Mouse (Mus musculus): ENCODE data around the gene Fam209.

Gene Fam209

DNA sequence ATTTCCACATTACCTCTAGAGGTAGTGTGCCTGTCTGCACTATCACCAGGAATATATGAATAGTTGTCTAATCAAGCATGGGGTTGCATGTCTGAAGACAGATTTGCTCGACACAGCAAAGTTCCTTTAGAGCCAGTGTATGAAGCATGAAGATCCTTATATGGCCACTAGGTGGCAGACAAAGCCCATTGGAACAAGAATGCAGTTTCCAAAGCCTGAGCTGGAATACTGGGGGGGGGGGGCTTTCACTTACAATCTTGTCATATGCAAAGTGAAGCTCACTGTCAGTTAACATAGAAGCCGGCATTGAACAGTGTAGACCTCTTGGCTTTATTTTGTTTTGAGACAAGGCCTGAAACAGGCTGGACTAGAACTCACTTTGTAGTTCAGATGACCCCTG, 5.5 kb downstream of the Fam209 start:
- DNase-seq (ENCODE audit: low read depth), result peak; percentile 69

DNA sequence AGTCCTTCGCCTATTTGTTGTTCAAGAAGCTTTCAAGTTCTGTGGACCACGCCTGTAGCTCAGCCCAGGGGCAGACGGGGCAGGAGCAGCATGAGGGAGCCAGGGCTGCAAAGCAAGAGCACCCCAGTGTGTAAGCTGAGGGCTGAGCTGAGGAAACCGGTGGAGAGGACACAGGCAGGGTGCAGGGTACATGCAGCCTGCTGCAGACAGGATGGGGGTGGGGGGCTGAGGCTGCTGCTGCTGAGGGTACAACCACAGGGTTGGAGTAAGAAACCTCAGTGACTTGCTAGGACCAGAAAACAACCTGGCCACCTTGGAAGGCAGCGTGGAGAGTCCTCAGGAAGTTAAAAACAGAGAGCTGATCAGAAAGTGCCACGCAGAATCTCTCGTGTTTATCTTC, 8.0 kb downstream of the Fam209 start:
- DNase-seq (ENCODE audit: low read depth), result no peak

DNA sequence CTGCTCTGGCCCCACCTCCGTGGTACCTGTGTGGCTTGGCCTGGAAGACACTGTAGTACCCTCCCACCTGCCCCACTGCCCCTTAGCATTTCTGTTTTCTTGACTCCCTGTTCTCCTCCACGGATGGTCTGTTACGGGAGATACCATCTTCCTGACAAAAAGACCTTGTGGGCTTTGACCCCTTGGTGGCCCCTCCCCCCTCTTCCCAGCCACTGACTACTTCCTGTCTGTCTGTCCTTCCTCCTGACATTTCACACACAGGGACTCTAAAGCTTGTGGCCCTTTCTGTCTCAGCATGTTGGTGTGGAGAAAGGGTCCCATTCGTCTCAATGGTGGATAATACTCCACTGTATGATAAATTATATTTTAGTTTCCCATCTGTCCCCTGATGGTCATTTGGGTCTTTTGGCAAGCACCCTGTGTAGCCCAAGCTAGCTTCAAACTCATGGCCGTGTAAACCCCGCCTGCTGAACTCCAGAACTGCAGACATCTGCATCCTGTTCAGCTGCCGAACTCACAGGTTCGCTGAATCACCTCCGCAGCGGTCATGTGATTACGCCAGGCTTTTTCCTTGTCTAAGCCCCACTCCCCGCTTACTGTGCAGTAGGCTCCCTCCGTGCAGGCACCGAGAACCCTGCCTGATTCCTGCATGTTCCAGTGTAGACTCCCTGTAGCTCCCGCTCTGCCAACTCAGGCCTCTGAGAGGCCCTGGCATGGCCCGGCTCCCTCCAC, 9.5 kb downstream of the Fam209 start:
- DNase-seq (ENCODE audit: low read depth), result peak; percentile 85

DNA sequence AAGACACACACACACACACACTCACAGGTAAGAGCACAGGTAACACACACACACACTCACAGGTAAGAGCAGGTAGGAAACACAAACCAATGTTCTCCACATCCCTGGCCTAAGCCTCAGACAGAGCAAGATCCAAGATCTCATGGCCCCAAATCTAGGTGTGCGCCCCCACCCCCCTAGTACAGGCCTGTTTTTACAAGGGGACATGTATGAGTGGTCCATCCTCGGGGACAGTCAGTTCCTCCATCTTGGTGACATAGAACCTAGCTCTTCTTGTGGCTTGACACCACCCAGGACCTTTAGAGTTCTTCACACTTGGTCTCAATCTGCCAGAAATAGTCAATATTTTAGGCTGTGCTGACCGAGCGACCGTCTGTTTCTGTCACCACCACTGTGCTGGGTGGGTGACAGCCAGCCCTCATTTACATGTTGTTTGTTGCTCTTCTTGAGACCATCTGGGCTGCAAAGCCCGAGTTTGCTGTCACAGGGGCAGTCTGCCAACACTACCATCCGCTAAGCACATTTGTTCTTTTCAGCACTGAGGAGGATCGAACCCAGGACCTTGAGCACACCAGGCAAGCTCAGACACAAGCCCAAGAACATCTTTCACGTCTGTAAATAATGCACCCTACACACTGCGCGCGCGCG, 11.6 kb downstream of the Fam209 start:
- DNase-seq (ENCODE audit: low read depth), result no peak

DNA sequence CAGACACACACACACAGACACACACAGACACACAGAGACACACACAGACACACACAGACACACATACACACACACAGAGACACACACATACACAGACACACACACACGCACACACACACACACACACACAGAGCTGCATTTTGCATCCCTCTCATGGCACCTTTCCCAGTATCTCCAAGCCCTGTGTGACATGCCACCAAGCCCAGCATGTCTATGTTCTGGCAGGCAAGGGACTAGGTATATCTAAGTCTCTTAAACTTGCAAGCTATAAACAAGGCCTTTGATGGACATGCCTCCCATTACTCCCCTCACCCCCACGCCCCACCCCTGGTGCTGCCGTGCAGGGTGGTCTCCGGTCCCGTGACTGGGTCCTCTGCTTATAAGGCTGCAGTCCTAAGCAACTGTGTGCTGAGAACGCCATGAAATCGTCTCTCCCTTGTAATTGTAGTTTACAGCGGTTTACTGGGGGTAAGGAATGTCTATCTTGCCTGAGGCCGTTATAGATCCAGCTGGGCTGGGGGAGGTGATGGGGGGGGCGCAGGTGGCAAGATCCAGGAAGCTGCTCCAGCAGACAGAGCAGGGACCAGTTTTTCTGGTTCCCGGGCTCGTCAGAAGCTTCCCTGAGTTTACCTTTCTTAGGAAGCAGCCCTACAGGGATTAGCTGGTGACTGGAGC, 12.5 kb downstream of the Fam209 start:
- no peak for DNase-seq (ENCODE audit: low read depth)

DNA sequence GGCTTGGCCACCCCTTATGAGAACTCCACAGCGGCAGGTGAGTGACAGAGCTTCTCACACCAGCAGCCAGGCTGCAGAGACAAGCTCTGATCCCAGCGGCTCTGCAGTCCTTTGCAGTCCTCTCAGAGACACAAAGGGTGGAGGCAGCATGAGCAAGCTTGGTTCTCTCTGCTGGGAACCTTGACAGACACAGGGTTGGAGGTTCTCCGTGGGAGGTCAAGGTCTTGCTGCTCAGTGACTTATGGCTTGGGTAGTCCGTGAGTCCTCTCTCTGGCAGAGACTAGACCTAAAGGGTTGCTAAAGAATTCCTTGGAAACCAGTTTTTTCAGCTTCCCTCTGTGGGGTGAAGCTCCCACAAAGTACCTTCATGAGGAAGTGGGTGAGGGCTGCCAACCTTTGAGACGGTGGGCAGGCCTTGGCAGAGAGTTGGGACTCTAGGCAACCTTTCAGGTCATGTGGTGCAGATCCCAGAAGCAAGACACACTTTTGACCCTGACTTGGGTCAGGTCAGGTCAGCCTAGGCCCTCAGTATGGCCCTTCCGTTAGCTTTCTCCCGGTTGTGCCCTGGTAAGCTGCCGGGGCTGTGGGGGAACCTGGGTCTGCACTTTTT, 24.5 kb downstream of the Fam209 start:
- DNase-seq (ENCODE audit: low read depth), result no peak

DNA sequence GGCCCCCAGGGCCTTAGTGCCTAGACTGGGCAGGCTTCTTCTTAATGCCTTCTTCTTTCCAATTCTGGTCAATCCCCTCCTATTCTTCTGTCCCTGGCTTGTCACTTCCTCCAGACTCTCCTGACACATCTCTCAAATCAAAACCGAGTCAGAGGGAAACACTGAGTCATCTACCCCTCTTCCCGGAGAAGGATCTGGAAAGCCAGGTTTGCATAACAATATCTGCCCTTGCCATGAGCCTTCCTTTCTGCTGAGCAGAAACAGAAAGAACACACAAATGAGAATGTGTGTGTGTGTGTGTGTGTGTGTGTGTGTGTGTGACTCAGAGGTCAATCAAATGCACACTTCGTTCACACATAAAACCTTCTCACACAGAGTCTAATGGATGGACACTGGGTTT, 26.5 kb downstream of the Fam209 start:
- peak; percentile 53 for DNase-seq (ENCODE audit: low read depth)

DNA sequence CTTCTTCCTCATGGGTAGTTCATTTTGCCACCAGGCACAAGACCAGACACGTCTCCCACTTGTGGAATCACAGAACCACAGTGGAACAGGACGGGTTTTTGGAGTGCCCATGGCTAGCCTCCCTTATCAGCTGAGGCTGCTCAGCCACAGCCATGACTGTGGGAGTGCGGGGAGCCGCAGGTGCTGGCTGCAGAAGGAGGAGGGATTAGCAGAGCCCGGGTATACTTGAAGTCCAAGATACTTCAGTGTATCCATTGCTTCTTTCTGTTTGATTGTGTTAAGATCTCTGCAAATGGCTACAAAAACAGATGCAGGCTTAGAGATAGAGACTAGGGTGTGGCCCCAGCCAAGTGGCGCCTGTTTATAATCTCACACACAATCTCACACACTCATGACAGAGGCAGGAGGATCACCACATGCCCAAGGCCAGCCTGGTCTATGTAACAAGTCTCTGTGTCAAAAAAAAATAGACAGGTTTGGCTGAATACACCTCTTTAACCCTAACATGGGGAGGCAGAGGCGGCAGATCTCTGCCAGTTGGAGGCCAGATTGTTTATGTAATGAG, 28.5 kb downstream of the Fam209 start:
- no peak for DNase-seq (ENCODE audit: low read depth)

DNA sequence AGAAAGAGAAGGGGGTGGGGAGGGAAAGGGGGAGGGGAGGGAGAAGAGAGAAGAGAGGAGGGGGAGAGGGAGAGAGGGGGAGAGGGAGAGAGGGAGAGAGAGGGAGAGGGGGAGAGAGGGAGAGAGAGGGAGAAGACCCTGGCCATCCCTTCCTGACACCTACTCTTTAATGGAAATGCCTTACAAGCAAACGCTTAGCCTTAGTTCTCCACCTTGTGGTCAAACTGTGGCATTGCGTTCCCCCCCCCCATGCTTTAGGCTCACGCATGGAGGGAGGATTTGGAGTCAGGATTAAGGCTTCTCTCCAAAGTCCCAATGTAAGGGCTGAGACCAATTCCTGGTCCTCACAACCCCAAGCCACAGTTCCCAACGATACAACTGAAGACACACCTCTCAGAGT, 29.0 kb downstream of the Fam209 start:
- peak; percentile 58 for DNase-seq (ENCODE audit: low read depth)

DNA sequence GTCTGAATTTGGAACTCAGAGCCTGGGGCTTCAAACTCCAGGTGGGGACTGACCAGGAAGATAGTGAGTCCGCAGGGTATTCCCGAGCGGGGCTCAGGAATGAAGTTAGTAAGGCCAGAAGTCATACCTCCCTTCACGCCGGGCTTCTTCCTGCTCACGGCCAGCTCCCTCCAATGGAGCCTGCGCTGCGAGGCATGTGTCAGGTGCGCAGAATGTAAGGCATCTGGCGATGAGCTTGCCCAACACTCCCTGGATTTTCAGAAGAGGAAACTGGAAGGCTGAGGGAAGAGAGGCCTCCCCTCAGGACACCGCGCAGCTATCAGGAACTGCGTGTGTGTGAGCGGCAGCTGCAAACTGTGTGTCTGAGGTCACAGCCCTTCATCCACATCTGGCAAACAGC, 29.8 kb downstream of the Fam209 start:
- DNase-seq (ENCODE audit: low read depth), result no peak

DNA sequence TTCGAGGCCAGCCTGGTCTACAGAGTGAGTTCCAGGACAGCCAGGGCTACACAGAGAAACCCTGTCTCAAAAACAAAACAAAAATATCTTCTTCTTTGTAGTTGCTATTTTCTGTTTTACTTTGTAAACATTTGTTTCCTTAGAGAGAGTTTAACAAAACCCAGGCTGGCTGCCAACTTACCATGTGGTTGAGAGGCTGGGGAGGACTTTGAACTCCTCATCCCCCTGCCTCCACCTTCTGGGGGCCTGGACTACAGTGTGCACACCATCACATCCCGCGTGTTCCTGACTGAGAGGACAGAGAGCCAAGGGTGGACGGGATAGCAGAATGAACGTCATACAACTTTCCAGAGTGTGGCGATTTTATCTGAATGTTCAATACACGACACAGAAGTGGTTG, 33.8 kb downstream of the Fam209 start:
- DNase-seq (ENCODE audit: low read depth), result no peak

DNA sequence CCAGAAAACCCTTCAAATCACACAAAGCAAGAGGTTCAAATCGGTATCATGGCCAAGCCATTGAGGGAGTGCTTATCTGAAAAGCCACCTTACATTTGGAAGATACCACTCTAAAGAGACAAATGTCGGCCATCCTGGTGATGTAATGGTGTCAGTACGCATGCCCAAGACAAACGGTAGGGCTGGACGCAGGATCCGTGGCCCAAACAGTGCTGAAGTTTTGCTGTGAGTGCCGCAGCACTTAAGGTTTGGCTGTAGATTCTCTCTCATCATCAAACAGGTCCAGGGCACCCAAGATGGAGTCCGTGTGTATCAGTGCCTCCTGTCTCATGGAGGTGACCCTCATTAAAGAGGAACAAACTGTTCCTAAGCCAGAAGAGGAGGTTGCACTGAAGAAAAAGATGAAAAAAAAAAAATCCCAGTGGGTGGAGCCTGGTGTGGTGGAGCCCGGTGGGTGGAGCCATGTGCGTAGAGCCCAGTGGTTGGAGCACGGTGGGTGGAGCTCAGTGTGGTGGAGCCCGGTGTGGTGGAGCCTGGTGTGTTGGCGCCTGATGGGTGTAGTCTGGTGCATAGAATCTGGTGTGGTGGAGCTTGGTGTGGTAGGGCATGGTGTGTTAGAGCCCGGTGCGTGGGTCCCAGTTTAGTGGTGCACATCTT, 37.9 kb downstream of the Fam209 start:
- no peak for DNase-seq (ENCODE audit: low read depth)

DNA sequence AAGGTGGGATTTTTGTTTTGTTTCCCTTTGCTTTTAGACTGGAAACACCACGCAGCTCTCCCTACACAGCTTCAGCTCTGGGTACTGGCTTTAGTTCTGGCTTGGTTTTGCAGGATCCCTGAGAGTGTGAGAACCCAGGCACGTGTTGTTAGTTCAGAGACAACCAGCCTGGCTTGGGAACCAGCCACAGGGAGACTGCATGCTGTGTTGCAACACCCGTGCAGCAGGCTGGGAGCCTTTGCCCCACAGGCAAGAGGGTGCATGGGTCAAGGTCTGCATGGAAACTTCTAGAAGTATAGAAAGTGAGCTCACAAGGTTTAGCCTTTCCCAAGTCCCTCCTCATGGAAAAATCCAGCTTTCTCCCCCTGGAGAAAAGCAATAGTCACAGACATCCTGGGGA, 38.6 kb downstream of the Fam209 start:
- no peak for DNase-seq (ENCODE audit: low read depth)

DNA sequence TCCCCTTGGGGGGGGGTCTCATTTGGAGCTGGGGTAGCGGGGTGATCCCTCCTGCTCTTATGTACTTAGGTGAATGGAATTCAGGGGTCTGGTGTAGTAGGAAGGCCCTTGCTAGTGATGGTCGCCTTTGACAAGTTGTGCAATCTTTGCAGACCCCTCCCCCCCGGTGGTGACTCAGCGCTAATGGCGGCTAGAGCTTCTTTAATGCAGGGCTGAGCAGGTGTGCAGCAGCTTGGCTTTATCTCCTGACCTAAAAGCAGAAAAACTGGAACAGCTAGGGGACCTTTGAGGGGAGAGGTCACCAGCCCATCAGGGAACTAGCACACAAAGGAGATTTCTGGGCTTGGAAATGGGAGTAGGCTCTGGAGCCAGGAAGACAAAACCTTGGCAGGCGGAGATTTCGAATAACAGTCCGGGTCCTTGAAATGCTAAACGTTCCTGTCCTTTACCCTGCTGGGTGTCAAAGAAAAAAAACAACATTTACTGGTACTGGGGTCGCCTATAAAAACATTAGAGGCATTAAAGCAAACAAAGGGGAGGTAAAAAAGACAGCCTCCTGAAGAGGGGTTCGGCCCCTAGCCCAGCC, 44.2 kb downstream of the Fam209 start:
- DNase-seq (ENCODE audit: low read depth), result no peak

DNA sequence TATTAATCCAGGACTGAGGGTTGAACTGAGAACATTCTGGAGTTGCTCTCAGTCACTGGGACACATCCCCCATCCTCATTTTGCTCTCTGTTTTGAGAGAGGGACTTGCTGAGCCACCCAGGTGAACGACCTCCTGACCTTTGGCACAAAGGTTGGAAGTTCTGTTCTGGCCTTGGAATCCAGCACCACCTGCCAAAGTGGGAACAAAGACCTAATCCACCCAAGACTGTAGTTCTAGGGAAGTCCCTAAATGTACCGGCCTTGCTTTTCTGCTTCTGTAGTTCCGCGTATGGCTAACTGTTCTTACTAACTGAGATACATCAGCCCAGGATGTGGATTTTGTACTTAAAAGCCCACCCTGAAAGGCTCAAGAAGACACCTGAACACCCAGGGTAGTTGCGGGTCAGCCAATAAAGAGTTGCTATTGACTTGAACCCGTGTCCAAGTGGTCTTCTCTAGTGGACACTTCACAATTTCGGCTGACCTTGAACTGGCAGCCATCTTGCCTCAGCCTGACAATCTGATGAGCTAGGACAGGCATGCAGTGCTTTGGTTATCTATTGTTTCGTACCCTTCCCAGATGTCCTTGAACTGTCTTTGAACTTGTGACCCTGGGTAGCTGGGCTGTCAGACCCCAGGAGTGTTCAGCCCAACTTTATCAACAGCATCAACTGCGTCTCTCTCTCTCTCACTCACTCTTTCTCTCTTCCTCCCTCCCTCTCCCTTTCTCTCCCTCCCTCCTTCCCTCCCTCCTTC, 48.5 kb downstream of the Fam209 start:
- DNase-seq (ENCODE audit: low read depth), result no peak

DNA sequence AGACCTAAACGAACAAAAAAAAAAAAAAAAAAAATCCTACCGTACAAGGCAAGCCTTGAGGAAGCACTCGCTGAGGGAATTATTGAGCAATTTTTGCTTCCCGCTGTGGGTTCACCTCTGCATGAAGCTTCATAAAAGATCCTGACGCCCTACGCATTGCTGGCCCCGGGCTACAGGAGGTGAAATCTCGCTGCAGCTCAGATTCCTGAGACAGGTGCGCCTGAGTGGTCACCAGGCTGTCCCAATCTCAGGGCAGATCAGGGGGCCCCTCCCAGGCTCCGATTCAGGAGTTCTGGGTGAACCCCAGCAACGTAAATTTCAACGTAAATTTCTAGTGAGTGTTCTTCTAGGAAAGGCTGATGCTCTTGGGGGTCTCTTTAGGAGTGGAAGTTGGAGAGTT, 50.2 kb downstream of the Fam209 start:
- no peak for DNase-seq (ENCODE audit: low read depth)

All from 416B (cell line).